Mouse (Mus musculus) urinary bladder, postnatal 14 days (tissue): ENCODE measurements around the gene Gm20388.
A peak's percentile ranks its signal among the peaks of the same experiment; 100 is the strongest.

ENCODE experiments used
- DNase-seq: peaks from one replicate; pipeline ENCODE4 v3.0.0; 2021; ENCODE audit warnings: low spot score

The Gm20388 gene

DNA sequence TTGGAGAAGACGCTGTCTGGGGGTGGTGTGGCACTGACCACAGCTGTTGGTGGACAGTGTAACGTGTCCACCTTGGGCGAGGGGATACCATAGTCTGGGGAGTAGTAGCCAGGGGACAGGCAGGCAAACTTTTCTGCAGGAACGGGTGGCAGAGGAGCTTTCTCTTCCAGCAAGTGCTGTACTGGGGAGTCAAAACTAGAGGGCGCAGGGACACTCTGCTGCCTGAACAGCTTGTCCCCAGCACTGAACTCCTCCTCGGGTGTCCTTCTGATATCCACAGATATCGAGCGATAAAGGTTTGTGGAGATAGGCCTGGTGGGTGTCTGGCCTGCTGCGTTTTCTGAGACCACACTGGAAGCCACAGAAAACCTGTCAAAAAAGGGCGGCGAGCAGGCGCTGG lies 2980.8 kb downstream of the Gm20388 start:
- no peak for DNase-seq

DNA sequence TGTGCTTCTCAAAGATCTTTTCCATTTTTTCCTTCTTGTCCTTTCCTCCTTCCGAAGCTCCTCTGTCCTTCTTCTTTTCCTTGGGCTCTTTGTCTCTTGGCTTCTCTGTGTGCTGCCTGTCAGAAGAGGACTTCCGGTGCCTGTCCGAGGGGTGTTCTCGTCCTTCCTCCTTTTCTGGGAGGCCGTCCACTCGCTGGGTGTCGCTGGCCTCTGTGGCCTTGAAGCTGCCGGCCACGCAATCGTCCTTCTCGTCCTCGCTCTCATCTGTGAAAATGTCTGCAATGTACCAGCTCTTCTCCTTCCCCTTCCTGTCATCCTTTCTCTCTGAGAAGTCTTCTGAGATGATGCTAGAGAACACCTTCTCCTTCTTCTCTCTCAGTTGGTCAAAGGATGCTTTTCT lies 2982.8 kb downstream of the Gm20388 start:
- no peak for DNase-seq

DNA sequence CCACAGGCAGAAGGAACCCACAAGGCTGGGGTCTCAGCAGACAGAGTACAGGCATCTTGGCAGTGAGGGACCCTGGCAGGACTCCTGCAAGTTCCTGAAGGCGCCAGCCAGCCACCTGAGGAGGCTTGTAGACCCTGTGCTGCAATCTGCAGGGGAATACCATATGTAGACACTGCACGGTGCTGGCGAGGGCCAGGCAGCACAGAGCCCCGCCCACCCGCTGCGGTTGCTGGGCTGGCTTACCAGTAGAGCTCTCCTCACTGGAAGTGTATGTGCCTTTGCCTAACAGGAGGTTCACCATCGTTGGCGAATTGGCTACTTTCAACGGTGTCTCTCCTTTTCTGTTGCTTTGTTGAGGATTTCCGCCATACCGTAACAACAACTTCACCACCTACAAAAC lies 2985.7 kb downstream of the Gm20388 start:
- DNase-seq: no peak

DNA sequence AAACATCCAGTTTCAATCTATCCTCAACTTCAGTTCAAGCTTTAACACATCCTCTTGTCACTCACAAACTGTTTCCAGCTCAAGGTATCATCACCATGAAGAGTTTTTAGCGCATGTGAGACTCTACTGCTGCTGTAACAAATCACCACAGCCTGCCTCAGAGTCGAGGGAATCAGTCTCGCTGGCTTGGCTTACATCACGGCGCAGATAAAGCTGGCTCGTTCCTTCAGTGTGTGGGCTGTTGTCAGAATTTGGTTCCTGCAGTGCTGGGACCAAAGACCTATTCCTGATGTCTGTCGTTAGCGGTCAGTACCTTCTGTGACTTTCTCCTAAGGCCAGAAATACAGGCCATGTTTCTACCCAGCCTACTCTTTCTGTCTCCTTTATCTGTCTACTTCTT lies 2986.6 kb downstream of the Gm20388 start:
- DNase-seq: no peak

DNA sequence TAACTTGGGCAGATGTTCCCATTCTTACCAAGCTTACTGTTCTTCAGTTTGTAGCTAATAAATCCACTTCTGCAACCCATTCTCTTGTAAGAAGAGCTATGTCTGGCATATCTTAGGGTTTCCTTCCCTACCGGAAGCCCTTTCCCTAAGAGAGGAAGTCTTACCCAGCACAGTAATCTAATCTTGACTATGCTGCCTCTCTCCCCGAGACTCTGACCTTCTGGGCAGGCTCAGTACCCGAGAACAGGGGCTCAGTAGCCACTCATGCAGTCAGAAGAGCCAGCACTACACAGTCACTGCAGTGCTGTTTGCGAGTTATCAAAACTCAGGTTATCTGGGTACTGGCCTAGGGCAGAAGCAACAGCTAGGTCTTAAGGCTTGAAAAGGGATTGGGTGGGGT lies 2987.4 kb downstream of the Gm20388 start:
- DNase-seq: no peak

DNA sequence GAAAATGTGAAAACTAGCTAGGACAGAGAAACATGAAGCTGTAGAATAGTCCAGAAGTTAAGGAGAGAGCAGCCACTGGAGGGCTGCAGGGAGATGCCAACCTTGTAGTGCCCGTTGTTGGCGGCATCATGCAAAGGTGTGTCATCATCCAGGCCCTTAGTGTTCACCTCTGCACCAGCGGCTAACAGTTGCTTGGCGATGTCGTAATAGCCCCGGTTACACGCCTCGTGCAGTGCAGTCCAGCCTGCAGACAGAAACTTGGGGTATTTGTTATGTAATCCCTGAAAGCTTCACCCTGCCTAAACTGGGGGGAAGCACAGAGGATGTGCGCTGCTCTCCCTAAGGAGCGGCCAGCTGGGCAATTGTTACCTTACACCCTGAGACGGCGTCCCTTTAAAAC lies 2987.8 kb downstream of the Gm20388 start:
- DNase-seq: no peak

DNA sequence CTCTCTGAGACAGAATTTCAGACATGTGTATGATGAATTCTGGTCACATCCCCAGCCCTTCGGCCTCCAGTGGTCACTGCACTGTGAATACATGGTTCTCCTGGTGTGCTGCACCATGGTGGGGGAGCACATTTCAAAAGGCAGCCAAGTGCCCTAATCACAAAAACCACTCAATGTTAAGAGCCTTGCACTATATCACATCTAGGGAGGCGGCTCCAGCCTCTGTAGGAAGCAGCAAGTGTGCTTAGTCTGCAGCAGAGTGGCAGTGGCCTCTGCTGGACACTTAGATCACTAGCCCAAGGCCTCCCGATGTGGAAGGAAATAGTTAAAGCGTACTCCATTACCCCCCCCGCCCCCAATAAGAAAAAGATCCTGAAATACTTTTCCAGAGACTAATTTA lies 2988.4 kb downstream of the Gm20388 start:
- DNase-seq: no peak

DNA sequence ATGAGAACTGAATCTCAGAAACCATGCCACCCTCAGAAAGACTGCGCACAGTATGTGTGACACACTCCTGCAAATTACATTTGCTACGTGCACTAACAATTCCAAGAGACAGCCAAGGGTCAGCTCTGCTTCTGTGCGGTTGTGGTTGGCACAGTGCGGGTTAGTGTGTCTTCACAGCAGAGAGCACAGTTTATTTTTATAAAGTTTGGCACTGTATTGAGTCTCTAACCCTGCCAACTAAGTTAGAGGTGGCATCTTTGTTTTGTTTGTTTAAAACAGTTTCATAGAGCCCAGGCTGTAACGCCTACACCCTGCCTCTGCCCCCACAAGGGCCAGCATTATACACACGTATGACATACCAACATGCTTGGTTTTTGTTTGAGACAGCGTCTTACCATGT lies 2990.8 kb downstream of the Gm20388 start:
- no peak for DNase-seq

DNA sequence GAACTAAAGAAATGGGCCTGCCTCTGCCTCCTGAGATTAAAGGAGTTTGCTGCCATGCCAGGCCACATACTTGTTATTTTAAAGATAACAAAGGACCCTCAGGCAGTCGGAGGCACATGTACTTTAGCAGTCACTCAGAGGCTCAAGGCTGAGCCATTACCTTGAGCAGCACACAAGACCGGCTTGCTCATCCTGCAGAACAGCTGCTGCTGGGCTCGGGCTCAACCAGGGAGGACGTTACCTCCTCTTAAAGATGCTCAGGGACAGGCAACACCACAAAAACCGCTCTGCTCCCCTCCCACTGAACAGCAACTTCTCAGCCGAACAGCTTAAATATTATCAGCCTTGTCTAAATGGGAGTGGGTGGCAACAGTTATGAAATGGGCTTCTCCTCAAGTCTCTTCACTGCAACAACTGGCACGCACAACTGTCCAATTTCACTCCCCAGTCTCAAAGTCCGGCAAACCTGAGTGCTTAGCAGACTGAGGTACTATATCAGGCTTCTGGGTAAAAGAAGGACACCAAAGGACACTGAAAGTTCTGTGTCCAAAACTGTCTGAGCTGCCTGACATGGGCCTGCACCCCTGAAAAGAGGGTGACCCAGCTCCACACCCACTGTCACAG lies 2991.4 kb downstream of the Gm20388 start:
- no peak for DNase-seq

DNA sequence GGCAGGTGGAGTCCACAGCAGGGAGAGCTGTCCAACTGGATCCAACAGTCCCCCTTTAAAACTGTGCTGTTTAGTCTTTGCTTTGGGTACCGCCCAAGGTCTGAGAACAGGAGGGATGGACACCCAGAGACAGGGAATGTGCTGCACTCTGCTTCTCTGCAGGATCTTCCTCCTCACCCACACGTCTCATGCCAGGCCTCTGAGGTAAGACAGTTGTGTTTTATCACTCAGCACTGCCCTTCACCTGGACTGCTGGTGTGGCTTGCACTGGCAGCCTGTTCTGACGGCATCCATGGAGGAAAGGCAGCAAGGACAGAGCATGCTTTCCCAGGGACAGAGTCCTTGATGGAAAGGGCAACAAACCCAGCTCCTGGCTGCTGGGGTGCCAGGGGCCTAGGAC lies 2991.9 kb downstream of the Gm20388 start:
- no peak for DNase-seq

DNA sequence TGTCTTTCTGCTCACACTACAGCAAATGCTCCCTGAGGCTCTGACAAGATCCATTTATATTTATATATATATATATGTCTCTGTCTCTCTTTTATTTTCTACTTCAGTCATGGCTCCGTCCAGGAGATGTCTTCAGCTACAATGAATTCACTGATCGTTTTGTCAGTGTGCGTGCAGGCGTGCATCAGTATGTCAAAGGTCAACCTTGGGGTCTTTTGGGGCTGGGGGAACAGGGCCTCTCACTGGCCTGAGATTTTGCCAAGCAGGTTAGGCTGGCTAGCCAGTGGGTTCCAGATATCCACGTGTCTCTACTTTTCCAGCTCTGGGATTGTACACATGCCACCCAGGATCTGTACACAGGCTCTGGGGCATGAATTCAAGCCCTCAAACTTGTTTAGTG lies 2992.4 kb downstream of the Gm20388 start:
- DNase-seq: no peak

DNA sequence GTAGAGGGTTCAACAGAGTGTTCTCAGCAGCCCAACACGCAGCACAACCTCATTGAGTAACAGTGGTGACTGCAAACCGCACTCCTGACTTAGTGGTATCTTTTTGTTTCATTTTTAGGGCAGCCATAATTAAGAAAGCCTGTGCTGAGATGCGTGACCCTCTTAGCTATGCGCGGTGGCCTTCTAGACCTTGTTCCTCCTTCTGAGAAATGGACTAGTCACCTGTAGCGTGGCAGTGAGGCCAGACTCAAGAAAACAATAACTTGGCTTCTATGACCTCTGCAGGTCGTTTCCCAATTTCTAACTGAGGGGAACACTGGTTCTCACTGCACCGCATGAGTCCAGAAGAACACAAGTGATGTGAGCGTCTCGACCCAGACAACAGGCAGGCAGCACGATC lies 2993.9 kb downstream of the Gm20388 start:
- no peak for DNase-seq

DNA sequence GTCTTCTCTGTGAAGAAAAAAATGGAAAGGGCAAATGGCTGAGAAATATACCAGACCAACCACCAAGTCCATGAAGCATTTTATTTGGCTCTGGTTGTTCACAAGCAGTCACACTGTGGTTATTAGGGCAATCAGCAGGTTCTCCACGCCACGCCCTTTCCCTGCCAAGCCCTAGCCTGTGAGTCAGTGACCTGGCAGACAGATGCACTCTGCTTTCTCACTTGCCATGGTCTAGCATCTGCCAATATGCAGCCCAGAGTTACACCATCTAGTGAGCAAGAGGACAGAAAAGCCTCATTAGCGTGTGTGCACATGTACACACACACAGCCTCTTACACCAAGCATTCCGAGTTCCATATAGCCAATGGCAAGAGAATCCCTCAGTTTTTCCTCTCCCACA lies 2994.7 kb downstream of the Gm20388 start:
- DNase-seq: peak; percentile 54

DNA sequence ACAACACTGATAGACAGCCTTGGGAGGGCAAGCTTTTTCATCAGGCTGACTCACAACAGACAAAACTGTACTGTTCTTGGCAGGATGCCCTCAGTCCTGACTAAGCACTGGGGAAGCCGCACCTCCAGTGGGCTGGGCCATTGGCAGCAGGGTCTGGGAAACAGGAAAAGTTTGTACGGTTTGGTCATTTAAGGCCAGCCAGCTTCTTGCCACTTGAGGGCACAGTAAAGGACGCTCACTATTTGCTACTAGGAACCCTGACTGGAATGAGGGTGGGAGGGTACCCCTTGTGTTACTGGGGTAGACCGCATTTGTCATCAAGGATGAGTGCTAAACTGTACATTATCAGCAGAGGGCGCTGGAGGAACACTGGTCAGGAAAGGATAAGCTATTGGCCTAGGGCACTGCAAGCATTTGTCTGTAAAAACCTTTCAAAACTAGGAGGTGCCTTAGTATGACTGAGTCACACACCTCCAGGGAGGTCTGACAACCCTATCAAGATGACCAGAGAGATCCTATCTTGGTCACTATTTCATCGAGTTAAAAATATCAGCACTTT lies 2995.9 kb downstream of the Gm20388 start:
- DNase-seq: peak; percentile 97

DNA sequence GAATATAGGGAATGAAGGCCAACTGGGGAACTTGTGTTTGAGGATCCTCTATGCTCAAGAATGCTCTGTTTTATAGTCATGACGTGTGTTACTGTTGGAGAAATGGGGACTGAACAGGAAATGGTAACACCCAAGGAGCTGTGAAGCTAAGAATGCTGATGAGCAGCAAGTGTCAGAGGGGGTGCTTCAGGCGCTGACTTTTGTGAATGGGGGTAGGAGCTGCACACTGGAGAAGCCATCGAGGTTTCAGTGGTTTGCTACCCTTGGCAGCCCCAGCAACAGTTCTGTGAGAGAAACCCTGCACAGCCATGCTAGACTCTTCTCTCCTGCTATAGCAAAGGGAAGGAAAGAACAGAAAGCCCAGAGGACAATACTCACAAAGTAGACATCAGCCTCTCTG lies 3001.5 kb downstream of the Gm20388 start:
- no peak for DNase-seq

DNA sequence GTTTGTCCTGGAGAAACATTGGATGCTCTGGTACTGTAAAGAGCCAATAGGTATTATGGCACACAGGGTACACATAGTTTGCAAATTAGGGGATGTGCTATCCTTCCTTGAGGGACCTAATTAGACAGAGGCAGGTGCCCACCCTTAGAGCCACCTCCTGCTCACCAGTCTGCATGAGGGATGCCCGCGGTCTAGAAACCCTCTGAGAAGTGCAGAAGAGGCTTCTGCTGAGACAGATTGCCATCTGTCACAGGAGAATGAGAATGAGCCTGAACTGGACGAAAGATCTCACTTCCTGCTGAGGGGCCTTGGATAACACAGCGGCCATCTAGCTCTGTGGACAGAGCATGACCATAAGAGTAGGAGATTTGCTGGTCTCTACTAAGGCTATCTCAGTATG lies 3002.2 kb downstream of the Gm20388 start:
- no peak for DNase-seq

DNA sequence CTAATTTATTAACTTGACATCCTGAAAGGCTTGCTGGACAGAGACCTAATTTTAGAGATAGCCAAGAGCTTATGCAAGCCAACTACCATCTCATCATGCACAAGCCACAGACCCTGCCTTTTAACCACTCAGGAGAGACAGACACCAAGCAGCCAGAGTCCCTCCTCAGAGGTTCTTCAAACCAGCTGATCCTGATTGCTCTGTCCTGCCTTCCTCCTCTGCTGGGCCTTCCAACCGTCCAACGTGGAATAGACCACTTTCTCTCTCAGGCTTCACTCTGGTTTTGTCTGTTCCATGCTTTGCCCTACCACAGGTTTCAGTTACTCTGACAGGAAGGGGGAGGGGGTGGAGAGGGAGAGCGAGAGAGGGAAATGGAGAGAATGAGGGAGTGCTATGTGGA lies 3006.1 kb downstream of the Gm20388 start:
- no peak for DNase-seq

DNA sequence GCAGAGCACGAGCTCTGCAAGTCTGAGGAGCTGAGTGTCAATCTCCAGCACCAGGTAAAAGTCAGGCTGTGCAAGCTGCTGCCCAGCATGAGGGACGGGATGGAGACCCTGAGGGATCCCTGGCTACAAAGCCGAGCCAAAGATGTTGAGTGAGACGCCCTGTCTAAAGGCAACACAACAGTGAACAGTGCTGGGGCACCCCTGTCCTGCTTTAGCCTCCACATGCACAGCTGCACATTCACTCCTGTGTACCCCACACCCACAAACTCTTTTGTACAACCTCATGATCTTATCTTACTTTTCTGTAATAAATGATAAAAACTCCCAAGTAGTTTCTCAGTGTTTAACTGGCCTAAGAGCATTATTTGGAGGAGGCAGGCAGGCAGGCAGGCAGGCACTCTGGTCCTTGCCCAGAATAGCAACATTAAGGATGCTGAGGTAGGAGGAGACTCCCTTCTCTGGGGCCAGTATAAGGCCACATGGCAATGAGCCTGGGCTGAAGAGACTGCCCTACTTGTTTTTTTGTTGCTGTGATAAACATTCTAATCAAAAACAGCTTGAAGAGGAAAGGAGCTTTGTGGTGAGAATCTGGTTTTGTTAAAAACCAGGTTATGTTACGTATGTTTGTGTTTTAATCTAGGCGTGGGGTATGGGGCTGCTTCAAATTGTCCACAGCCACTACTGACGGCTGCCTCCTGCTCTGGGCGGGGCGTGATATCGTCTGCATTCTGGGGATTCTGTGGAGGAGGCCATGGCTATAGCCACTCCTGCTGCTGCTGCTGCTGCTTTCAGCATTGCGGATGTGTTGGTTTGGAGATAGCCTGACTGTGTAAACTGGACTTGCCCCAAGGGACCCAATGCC lies 3007.1 kb downstream of the Gm20388 start:
- DNase-seq: peak; percentile 33

DNA sequence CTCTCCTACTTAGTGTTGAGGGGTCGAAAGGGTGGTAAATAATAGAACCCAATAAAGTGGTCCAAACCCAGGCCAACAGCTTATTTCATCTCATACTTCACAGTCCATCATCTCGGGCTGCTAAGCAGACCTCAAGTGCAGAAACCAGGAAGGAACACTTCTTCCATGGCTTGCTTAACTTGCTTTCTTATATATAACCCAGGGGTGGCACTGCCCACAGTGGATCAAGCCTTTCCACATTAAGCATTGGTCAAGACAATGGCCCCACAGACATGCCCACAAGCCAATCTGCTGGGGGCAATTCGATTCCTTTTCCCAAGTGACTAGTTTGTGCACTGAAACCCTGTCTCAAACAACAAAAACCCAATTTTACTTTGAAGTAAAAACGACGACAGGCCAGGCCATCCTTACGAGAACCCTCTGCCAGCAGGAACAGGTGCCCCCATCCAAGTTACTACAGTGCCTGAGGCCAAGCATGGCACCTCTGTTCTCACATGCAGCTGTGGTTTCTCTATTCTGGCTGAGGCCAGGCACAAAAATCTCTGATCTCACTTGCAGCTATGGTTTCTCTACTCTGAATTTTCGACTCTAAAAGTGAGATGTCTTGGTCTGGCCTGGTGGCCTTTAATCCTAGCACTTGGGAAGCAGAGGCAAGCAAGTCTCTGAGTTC lies 3007.9 kb downstream of the Gm20388 start:
- no peak for DNase-seq

DNA sequence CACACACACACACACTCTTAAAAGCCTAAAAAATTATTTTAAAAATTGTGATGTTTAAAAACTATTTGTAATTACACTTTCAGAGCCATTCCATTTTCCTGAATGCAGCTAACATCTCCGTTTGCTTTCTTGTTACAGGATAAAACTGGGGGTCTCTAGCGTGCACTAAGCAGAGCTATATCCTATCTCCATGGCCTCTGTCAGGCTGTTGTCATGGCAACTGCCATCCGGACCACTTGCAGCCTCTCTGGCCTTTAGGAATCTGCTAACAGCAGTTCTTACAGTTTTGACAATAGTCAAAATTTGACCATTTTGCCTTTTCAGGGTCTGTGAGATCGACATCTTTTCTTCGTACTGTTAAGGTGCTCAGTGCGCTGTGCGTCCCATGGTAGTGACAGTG lies 3010.2 kb downstream of the Gm20388 start:
- no peak for DNase-seq

DNA sequence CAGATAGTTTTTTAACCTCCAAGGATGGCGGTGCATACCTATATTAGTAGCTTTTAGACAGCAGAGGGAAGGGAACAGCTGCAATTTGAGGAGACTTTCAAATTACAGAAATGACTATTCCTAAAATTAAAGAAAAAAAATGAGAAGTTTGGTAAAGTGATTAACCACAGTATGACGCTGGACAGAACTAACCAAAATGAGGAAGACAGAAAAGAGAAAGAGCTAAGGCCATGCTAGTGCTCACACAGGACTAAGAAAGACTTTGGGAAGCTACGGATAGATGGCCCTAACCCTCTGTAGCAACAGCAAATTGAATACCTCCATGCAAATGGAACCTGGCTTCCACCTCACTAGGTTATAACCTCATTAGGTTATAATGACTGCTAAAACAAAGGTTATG lies 3012.3 kb downstream of the Gm20388 start:
- no peak for DNase-seq

DNA sequence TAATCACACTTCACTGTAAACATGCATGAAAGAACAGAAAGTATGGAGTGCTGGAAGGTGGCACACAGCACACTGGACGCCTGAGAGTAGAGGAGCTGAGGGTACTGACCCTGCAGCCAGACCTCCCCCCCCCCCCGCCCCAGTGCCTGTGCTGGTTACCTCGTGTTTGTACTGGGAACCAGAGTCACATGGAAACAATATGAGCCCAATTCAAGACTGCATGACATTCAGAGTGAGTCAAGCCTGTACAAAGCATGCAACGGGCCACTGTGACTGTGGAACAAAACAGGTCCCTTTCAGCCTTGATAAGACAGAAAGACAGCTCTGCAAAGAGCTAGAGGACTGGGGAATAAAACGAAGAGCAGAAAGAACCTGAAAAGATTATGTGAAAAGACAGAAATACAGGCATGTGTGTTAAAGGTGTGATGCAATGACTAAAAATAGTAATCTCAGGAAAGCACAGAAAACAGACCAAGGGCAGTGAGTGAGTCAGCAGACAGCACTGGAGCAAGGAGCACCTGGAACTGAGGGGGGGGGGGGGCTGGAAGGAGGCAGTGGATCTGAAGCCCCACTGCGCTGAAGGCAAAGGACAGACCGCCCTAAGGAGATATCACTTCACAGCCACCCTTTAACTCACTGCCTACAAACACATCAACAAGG lies 3012.9 kb downstream of the Gm20388 start:
- no peak for DNase-seq
